Mouse (Mus musculus): ENCODE data around the gene Akap8. TPM values are rescaled to one million over a fixed set of nuclear protein-coding genes. Genes with fewer than 3 reads are reported as not detected.

Akap8 gene
- polyA plus RNA-seq, 1 experiment from 2014 or later: 100 TPM

GRCm38 (mm10) chr17:32313892-32314291 lies 7.1 kb downstream of the Akap8 start:
- no peak for ATAC-seq (ENCODE audit: low FRiP score)
- Histone ChIP-seq H3K27me3 (replicated peaks) (no peaks in the 10 kb centered on the region), H3K4me2 (no peak overlapping the region)

DNA sequence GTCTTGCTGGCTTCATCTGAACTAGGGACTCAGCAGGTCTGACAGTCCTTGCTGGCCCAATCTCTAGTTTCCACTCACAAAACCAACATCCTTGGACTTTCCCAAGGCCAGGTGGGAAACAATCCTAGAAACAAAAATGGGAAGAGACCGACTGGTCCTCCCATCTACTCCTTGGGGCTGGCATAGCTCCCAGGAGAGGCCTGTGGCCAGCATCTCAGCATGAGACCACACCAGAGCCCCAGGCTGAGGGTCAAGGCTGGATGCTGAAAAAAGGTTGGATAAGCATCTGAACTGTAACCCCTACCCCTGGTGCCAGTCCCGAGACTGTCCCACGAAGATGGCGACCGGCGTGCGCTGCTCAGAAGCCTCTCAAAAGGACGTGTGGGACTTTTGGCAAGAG lies 8.2 kb downstream of the Akap8 start:
- H3K9ac ChIP-seq (replicated peaks): no peak overlapping the region
- peaks cover 4% of the 10 kb centered on the region; the same call in 1 of the 2 replicates for H3K4me1 ChIP-seq
- no peaks in the 10 kb centered on the region for H3K9me3 ChIP-seq (replicated peaks)
- no peak overlapping the region for H3K27ac ChIP-seq (replicated peaks)
- ATAC-seq (ENCODE audit: low FRiP score): no peak
- H3K36me3 ChIP-seq: peaks cover 99% of the 10 kb centered on the region
- no peak overlapping the region for H3K4me3 ChIP-seq (replicated peaks)
- 96% methylated on average over 8 of the region's 8 CpGs for WGBS
- no peaks in the 10 kb centered on the region for H3K27me3 ChIP-seq (replicated peaks)
- H3K4me2 ChIP-seq: no peak overlapping the region

More at GRCm38 (mm10) chr17:32313892-32314291, 7.1 kb downstream of the Akap8 start:
- 79% methylated on average over 5 of the region's 5 CpGs for WGBS
- H3K27ac ChIP-seq (replicated peaks): no peak overlapping the region
- H3K9ac ChIP-seq (replicated peaks): no peak overlapping the region
- no peak overlapping the region for H3K4me3 ChIP-seq (replicated peaks)
- H3K36me3 ChIP-seq: peaks cover 97% of the 10 kb centered on the region
- H3K9me3 ChIP-seq (replicated peaks): no peaks in the 10 kb centered on the region
- peaks cover 15% of the 10 kb centered on the region for H3K4me1 ChIP-seq

DNA sequence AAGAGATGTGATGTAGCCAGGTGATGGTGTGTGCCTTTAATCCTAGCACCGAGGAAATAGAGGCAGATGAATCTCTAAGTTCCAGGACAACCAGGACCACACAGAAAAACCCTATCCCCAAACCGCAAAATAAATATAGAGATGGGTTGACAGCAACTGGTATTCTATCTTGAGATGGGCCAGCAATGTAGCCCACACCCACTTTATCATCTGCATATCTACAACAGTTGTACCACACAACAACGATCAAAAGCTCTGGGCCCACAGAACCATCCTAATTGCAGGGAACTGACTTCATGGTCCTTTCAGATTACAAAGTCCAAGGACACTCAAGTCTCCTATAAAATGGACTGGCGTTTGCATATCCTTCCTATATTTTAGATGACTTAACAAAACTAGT lies 13.1 kb downstream of the Akap8 start:
- no peaks in the 10 kb centered on the region for H3K9me3 ChIP-seq (replicated peaks)
- no peak overlapping the region for H3K4me3 ChIP-seq (replicated peaks)
- no peaks in the 10 kb centered on the region for H3K27me3 ChIP-seq (replicated peaks)
- H3K4me2 ChIP-seq: no peak overlapping the region
- no peak overlapping the region for H3K27ac ChIP-seq (replicated peaks)
- ATAC-seq (ENCODE audit: low FRiP score): no peak
- no peak overlapping the region for H3K9ac ChIP-seq (replicated peaks)
- WGBS: 93% methylated on average over 4 of the region's 4 CpGs
- H3K36me3 ChIP-seq: peaks cover 91% of the 10 kb centered on the region
- no peaks in the 10 kb centered on the region for H3K4me1 ChIP-seq

DNA sequence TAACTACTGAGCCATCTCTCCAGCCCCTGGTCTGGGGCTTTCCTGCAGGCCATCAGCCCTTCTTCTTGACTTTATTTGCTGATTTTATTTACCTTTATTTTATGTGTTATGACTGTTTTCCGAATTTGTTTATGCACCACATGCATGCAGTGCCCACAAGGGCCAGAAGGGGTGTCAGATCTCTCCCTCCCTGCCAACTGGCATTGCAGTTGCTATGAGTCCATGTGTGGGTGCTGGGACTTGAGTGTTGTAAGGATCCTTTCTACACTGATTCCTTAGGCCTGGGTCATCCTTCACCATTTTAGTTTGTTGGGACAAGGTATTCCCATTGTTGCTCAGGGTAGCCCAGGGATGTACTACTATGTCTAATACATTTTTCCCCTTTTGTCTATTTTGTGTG lies 22.9 kb downstream of the Akap8 start:
- Histone ChIP-seq H3K27me3 (replicated peaks) (no peaks in the 10 kb centered on the region), H3K4me2 (no peak overlapping the region), H3K4me3 (replicated peaks) (no peak overlapping the region), H3K9ac (replicated peaks) (no peak overlapping the region), H3K4me1 (no peaks in the 10 kb centered on the region), H3K9me3 (replicated peaks) (no peaks in the 10 kb centered on the region), H3K36me3 (no peaks in the 10 kb centered on the region), H3K27ac (replicated peaks) (no peak overlapping the region)
- no peak for ATAC-seq (ENCODE audit: low FRiP score)
- 89% methylated on average over 1 of the region's 1 CpGs for WGBS

- H3K9me3 ChIP-seq (replicated peaks): no peaks in the 10 kb centered on the region
- H3K9ac ChIP-seq (replicated peaks): no peak overlapping the region
- ATAC-seq (ENCODE audit: low FRiP score): no peak
- no peaks in the 10 kb centered on the region for H3K36me3 ChIP-seq
- no peaks in the 10 kb centered on the region for H3K27me3 ChIP-seq (replicated peaks)
- WGBS: 95% methylated on average over 2 of the region's 2 CpGs
- H3K4me2 ChIP-seq: no peak overlapping the region
- no peaks in the 10 kb centered on the region for H3K4me1 ChIP-seq
- H3K4me3 ChIP-seq (replicated peaks): no peak overlapping the region
- H3K27ac ChIP-seq (replicated peaks): no peak overlapping the region
Observed at GRCm38 (mm10) chr17:32295901-32296300, 25.1 kb downstream of the Akap8 start.

DNA sequence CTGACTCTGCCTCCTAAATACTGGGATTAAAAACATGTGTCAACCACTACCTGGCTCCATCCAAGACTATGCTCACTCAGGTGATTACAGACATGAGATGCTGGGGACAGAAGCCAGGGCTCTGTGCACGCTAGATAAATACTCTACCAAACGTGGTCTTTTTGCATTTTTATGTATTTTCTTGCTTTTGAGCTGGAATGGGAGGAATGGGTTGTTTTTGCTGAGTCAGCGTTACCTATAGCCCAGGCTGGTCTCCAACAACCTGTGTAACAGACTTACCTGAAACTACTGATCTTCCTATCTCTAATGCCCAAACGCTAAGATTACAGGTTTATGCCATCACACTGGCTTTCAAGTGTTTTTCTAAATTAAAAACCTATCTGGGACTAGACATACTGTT lies 25.9 kb downstream of the Akap8 start:
- no peak overlapping the region for H3K4me3 ChIP-seq (replicated peaks)
- 82% methylated on average over 4 of the region's 4 CpGs for WGBS
- ATAC-seq (ENCODE audit: low FRiP score): no peak

DNA sequence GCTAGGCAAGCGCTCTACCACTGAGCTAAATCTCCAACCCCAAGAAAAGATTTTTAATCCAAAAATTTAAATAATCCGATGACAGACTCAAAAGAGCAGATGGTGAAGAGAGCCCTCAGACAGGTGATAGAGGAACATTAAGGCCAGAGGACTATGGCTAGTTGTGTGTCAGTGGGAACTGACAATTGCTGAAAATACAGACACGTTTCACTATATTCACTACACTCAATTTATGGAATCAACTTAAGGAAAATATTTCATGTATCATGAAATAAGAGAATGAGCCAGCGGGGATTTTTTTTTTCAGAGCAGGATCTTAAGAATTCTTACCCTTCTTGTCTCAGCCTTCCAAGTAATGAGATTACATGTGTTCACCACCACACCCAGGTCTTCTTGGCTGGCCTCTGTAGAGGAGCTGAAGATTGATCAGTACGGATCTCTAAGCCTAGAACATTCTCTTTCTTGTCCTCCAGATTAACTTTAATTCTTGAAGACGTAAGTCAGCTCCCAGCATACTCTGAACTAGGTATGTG lies 35.8 kb downstream of the Akap8 start:
- Histone ChIP-seq H3K4me3 (replicated peaks) (peak overlapping the region; percentile 96), H3K27ac (replicated peaks) (peak overlapping the region; percentile 100), H3K4me1 (peaks cover 46% of the 10 kb centered on the region), H3K9me3 (replicated peaks) (no peaks in the 10 kb centered on the region), H3K4me2 (peak overlapping the region; percentile 78), H3K27me3 (replicated peaks) (no peaks in the 10 kb centered on the region), H3K9ac (replicated peaks) (peak overlapping the region; percentile 100), H3K36me3 (no peaks in the 10 kb centered on the region)
- 51% methylated on average over 6 of the region's 6 CpGs for WGBS
- no peak for ATAC-seq (ENCODE audit: low FRiP score)

More for the DNA sequence above, 25.9 kb downstream of the Akap8 start:
- Histone ChIP-seq H3K27me3 (replicated peaks) (no peaks in the 10 kb centered on the region), H3K27ac (replicated peaks) (no peak overlapping the region), H3K9ac (replicated peaks) (no peak overlapping the region), H3K9me3 (replicated peaks) (no peaks in the 10 kb centered on the region), H3K36me3 (no peaks in the 10 kb centered on the region), H3K4me1 (no peaks in the 10 kb centered on the region), H3K4me2 (no peak overlapping the region)

GRCm38 (mm10) chr17:32284262-32285137 lies 36.5 kb downstream of the Akap8 start, which contains the start of gene Brd4:
Brd4 (minus strand) TSS chr17:32284722.
- Histone ChIP-seq H3K27ac (replicated peaks) (peak within 1 kb of the TSS; percentile 100), H3K9ac (replicated peaks) (peak within 1 kb of the TSS; percentile 100), H3K4me1 (peaks cover 46% of the 10 kb centered on the region), H3K9me3 (replicated peaks) (no peaks in the 10 kb centered on the region), H3K4me3 (replicated peaks) (peak within 1 kb of the TSS; percentile 96), H3K27me3 (replicated peaks) (no peaks in the 10 kb centered on the region), H3K36me3 (no peaks in the 10 kb centered on the region), H3K4me2 (peak within 1 kb of the TSS; percentile 78)
- ATAC-seq (ENCODE audit: low FRiP score): peak; percentile 94
- under 1% methylated on average over 89 of the region's 100 CpGs for WGBS

DNA sequence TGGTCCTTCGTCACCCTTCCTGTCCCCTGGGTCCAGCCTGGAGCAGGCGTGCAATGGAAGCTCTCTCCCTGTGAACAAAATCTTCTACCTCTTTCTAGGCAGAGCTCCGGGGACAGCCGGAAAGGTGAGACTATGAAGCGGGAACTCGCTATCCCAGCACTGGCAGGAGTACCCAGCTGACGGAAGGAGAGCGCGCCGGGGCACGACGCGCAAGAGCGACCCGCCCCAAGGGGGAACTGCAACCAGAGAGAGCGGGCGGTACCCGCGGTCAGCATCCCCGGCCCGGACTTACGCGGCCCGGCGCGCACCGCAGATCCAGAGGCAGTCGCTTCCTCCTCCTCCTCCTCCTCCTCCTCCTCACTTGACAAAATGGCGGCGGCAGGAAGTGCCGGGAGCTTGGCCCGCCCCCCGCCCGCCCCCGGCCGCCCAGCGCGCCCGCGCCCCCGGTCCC lies 37.2 kb downstream of the Akap8 start:
- H3K9me3 ChIP-seq (replicated peaks): no peaks in the 10 kb centered on the region
- WGBS: 0% methylated on average over 27 of the region's 41 CpGs
- H3K9ac ChIP-seq (replicated peaks): peak overlapping the region; percentile 100
- H3K4me1 ChIP-seq: peaks cover 46% of the 10 kb centered on the region
- peak overlapping the region; percentile 78 for H3K4me2 ChIP-seq
- peak overlapping the region; percentile 96 for H3K4me3 ChIP-seq (replicated peaks)
- ATAC-seq (ENCODE audit: low FRiP score): peak; percentile 78
- no peaks in the 10 kb centered on the region for H3K27me3 ChIP-seq (replicated peaks)
- H3K27ac ChIP-seq (replicated peaks): peak overlapping the region; percentile 100
- H3K36me3 ChIP-seq: no peaks in the 10 kb centered on the region

- no peaks in the 10 kb centered on the region for H3K9me3 ChIP-seq (replicated peaks)
- no peaks in the 10 kb centered on the region for H3K27me3 ChIP-seq (replicated peaks)
- peak overlapping the region; percentile 100 for H3K27ac ChIP-seq (replicated peaks)
- peak overlapping the region; percentile 96 for H3K4me3 ChIP-seq (replicated peaks)
- H3K9ac ChIP-seq (replicated peaks): peak overlapping the region; percentile 100
- no peaks in the 10 kb centered on the region for H3K36me3 ChIP-seq
- peaks cover 43% of the 10 kb centered on the region for H3K4me1 ChIP-seq
- peak; percentile 16; the same call in 1 of the 2 replicates for ATAC-seq (ENCODE audit: low FRiP score)
- H3K4me2 ChIP-seq: peak overlapping the region; percentile 78
- WGBS: 10% methylated on average over 7 of the region's 7 CpGs
Observed at GRCm38 (mm10) chr17:32283341-32283740, 37.7 kb downstream of the Akap8 start.

DNA sequence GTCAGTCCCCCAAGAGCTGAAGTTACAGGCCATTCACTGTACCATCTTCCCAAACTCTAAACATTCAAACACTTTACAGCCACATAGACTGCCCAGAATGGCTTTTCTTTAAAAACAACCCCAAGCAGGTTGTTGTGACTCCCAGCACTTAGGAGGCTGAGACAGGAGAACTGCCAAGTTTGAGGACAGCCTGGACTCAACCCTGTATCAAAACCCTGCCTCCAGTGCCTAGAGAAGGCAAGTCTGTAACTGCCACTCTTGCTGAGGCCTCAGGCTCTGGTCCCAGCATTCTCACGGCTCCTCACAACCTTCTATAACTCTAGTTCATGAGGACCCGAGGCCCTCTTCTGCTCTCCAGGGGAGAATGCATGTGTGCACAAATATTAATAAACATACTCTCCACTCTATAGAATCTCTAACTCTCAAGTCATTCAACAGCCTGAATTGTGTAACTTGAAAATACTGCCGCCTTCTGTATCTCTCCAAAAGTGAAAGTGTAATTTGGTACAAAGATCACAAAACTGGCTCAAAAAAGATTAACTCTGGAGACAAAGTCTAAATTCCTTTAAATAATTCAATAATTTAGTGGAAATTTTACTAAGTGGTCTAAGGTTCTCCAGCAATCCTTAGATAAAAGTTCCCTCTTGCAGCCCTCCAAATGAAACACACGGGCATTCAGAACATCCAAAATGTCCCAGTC lies 39.3 kb downstream of the Akap8 start:
- Histone ChIP-seq H3K9ac (replicated peaks) (no peak overlapping the region), H3K36me3 (no peaks in the 10 kb centered on the region), H3K27me3 (replicated peaks) (no peaks in the 10 kb centered on the region), H3K27ac (replicated peaks) (no peak overlapping the region), H3K9me3 (replicated peaks) (no peaks in the 10 kb centered on the region), H3K4me1 (peaks cover 36% of the 10 kb centered on the region), H3K4me2 (no peak overlapping the region), H3K4me3 (replicated peaks) (no peak overlapping the region)
- ATAC-seq (ENCODE audit: low FRiP score): no peak
- WGBS: 81% methylated on average over 4 of the region's 4 CpGs

Measured in neural tube, embryonic 15.5 days (tissue).